Mouse (Mus musculus): ENCODE data around the gene Ccdc28b. TPM values are rescaled to one million over a fixed set of nuclear protein-coding genes. Genes with fewer than 3 reads are reported as not detected.

Ccdc28b gene
- total RNA-seq, 2 experiments from 2014 or later: 52.4 to 59.8 TPM

DNA sequence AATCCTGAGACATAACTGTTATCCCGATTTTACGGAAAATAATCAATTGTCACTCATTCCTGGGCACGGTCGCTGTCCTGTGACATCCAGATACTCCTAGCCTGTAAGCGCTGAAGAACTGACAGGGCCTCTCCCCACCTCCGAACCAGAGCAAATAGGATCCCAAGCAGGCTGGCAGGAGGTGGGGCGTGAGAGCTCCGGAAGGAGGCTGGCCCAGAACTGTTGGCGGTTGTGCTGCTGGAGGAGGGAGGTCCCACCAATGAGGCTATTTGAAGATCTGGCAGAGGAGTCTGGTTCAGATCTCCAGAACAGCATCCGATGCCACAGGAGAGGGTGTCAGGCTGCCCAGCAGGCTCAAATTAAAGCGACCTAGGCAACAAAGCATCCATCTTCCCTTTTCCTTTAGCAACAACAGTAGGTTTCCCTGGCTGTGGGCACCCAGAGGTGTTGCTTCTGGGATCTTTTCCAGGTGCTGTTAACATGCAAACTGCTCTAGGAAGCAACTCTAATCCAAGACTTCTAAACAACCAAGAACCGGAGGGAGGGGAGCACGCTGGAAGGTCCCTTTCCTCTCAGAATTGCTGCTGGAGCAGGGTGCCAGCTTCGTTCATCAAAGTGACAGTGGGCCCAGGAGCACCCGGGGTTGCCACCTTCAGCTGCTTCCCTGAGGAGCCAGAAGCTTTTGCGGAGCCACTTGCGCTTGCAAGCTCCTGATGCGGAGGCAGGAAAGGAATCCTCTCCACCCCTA, 708 bp upstream of the Ccdc28b start:
- peak; percentile 93 for DNase-seq

GRCm38 (mm10) chr4:129622803-129623535, 778 bp downstream of the Ccdc28b start:
- no peak for DNase-seq

DNA sequence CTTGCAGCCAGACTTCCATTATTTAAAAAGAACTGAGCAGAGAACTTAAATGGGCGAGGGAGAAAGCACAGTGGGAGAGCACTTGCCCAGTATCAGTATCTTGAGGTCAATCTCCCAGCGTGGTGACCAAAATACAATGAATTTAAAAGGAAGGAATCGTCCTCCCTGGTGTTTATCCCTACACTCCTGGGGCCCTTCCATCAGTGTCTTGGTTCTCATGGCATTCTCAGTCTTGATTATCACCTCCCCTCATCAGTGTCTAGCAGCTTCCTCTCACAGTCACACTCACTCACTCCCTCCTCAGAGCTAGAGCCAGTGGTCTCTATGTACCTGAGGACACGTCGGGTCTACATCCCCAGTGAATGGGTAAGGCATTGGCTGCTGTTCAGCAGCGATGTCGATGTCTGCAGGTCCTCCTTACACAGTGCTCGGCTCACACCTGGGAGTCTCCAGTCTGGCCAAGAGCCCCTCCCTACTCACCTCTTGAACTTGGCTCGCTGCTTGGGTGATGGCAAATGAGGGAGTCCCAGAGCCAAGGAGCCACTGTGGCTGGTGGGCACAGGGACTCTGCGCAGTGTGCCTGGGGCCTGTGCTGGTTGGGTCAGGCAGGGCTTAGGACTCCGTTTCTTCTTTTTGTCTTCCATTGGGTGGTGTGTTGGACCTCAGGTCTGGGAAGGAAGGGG, 1.5 kb downstream of the Ccdc28b start:
- no peak for DNase-seq

- DNase-seq: peak; percentile 69
These were observed 2.4 kb downstream of the Ccdc28b start for GRCm38 (mm10) chr4:129621283-129621841.

- DNase-seq: no peak
These were observed 3.1 kb downstream of the Ccdc28b start for GRCm38 (mm10) chr4:129620419-129621282.

GRCm38 (mm10) chr4:129618786-129619691, 4.7 kb downstream of the Ccdc28b start, which contains the start of gene Iqcc:
Gene Iqcc, minus strand, starts transcription at chr4:129619099.
- peak; percentile 96 for DNase-seq

DNA sequence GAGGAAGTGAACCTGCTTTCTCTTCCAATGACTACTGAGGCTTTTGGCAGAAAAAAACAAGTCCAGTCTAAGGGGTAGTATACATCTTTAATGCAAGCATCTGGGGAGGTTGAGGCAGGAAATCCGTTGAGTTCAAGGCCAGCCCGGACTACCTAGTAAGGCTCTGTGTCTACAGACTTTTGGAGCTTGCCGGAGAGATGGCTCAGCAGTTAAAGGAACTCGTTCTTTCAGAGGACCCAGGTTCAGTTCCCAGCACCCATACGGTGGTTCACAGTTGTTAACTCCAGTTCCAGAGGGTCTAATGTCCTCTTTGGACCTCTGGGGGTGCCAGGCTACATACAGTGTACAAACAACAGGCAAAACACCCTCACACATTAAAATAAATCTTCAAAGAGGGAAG, 5.7 kb downstream of the Ccdc28b start:
- DNase-seq: no peak

GRCm38 (mm10) chr4:129617121-129617641, 6.6 kb downstream of the Ccdc28b start:
- DNase-seq: no peak

DNA sequence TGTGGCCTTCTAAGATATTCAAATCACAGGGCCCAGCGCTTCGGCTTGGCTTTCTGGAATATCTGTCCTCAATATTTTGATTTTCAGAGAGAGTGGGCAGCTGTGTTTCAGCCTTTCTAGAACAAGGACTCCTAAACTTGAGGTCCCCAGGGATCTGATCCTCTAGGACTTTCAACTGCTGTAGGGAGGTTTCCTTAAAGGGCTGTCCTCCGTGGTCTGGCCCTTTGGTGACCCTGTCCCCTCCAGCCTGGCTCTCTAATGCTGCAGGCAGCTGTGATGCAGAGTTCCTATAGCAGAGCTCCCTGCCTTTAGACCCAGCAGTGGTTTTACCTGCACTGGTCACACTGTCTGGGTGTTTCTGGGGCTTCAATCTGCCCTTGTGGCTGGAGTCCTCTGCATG, 7.1 kb downstream of the Ccdc28b start:
- DNase-seq: no peak

DNA sequence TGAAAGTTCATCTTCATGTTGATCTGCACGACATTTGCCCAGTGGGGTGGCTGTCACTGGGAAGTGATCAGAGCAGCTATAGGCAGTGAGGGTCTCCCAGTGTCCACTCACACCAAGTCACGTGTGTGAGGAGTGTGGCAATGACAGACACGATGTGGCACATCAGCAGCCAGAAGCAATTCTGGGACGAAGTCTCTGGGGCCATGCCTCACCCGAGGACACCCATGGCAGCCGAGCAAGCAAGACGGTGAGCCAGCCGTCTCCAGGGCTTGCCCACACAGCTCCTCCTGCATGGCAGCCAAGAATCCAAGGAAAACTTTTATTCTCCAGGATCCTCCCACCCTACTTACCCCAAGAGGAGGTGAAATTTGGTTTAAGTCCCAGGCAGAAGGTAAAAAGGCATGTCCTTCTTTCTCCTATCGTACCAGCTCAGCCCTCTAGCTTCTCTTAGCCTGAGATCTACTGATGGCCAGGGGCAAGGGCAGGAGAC, 7.9 kb downstream of the Ccdc28b start:
- DNase-seq: no peak

DNA sequence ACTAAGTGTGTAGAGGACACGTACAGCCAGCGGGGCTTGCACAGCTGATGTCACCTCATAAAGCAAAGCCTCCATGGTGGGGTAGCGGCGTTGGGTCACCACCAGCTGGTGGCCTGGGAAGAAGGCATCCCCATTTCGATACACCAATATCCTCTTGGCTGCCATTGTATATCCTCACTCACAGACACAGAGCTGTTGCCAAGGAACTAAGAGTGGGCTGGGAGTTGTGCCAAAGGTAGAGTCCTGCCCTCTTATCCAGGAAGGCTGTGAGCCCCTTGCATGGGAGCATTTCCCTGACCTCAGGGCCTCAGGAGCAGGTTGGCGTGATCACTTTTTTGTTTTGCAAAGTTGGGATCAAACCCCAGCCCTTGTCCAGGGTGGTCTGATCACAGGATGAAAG, 9.7 kb downstream of the Ccdc28b start, which contains the start of gene Dcdc2b:
Dcdc2b (minus strand) TSS at position 165 of the 400 bp plus-strand sequence.
- no peak for DNase-seq

DNA sequence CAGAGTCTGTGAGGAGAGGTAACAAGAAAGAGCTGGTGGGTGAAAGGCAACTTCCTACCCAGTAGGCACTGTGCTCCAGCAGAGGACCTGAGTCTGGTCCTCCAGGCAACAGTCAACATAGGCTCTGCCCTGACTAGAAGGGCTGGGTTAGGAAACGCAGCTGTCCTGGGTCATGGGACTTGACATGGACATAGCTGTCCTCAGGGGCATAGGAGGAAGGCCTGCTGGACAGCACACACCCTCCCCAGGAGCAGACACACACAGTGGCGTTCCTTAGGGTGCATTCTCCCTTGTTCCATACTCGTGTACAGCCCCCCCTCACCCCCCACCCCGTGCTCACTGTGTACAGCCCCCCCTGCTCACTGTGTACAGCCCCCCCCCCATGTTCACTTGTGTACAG, 13.3 kb downstream of the Ccdc28b start:
- DNase-seq: no peak

DNA sequence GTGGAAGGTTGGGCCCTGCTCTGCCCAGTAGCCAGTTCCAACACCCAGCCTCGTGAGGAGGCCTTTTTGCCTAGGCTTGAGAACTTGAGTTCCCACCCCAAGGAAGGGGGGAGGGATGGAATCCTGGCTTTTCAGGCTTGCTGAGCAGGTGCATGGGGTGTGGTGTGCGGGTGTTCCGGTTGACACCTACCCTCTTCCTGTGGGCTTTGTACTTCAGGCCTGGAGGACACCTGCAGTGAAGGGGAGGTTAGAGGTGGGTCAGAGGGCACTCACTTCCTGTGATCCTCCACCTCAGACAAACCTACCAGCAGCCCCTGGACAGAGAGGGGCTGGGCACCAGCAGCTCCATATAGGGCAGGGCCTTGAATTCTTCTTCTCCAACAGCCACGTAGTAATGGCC, 13.7 kb downstream of the Ccdc28b start:
- DNase-seq: no peak

- DNase-seq: no peak
These were observed 14.6 kb downstream of the Ccdc28b start for GRCm38 (mm10) chr4:129609139-129609631.

DNA sequence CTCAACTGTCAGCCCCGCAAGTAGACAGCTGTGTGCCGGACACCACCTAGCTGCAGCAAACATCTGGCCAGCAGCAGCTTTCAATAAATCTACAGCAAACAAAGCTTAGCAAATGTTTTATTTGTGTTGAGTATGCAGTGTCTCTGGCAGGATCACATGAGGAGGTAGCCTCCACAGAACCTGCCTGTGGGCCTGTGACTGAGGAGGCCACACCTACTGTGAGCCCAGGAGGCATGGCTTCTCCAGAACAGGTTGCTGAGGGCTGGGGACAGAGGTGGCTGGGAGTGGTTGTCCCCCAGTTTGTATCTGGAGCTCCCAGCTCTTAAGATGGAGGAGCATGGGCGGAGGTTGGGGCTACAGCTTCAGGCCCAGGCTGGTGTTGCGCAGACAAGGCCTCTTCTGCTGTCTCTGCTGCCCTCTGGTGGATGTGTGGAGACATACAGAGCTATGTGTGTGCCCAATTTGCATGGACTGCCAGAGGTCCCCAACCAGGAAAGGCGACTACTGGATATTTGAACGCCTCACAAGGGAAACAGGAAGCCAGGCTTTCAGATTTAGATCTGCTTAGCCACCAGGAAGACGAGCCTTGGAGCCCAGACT, 15.2 kb downstream of the Ccdc28b start:
- peak; percentile 60 for DNase-seq

GRCm38 (mm10) chr4:129600233-129601158, 23.3 kb downstream of the Ccdc28b start, which contains the start of the genes Eif3i and Tmem234:
Gene Eif3i, minus strand, starts transcription at chr4:129600648.
Gene Tmem234, plus strand, starts transcription at chr4:129600668.
- peak; percentile 84 for DNase-seq

GRCm38 (mm10) chr4:129588865-129589264, 34.9 kb downstream of the Ccdc28b start:
- DNase-seq: no peak

DNA sequence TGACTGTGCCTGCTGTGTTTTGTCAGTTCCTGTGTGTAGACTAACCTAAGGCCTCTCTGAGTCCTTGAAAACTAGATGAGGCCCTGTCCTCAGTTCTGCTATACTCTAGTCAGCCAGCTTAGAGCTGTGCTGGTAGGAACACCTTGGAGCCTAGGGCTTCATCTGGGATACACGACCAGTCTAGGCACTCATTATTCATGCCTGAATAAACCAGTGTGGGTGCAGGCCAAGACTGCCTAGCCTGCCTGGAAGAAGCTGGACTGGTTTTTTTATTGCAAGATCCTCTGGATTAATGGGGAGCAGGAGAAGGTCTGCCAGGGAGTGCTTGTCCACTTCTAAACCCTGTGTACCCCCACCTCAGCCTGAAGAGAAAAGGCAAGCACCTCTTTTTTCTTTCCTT, 36.8 kb downstream of the Ccdc28b start:
- DNase-seq: no peak

All from gastrocnemius, postnatal 25 days (tissue).